Mouse (Mus musculus) forebrain, embryonic 12.5 days (tissue): Measurements from ENCODE around the gene D430041D05Rik. TPM values are rescaled to one million over a fixed set of nuclear protein-coding genes. Genes with fewer than 3 reads are reported as not detected.

Experiments
- ATAC-seq: fragments of 200-750 bp; cut with Nextera tagmentation; 2 replicates; pipeline ENCODE4 v1.8.0; 2017; ENCODE audit warnings: moderate TSS enrichment; ENCODE audit not compliant: low FRiP score
- H3K27ac ChIP-seq: fragments of 300-500 bp; sonication (generic); 2 replicates; pipeline ENCODE4 v1.5.1; 2016; ENCODE audit warnings: mild to moderate bottlenecking
- H3K27me3 ChIP-seq: fragments of 300-500 bp; sonication (generic); 2 replicates; pipeline ENCODE4 v1.6.1; 2016; ENCODE audit warnings: mild to moderate bottlenecking
- H3K36me3 ChIP-seq: fragments of 300-500 bp; sonication (generic); replicated peaks from 2 replicates; pipeline ENCODE4 v1.6.1; 2016; ENCODE audit warnings: mild to moderate bottlenecking
- H3K4me1 ChIP-seq: fragments of 300-500 bp; sonication (generic); 2 replicates; pipeline ENCODE4 v1.6.1; 2016
- H3K4me2 ChIP-seq: fragments of 300-500 bp; sonication (generic); 2 replicates; pipeline ENCODE4 v1.6.1; 2016; ENCODE audit warnings: mild to moderate bottlenecking, moderate library complexity
- H3K4me3 ChIP-seq: fragments of 300-500 bp; sonication (generic); replicated peaks from 2 replicates; pipeline ENCODE4 v1.5.1; 2016; ENCODE audit warnings: mild to moderate bottlenecking
- H3K9ac ChIP-seq: fragments of 300-500 bp; sonication (generic); 2 replicates; pipeline ENCODE4 v1.6.1; 2016; ENCODE audit warnings: mild to moderate bottlenecking
- H3K9me3 ChIP-seq: fragments of 300-500 bp; sonication (generic); 2 replicates; pipeline ENCODE4 v1.6.1; 2016
- WGBS: fragments of 180-500 bp; shearing (Covaris S2); methylation state at CpG from one replicate; pipeline ENCODE4 v1.1.7; 2016; 5-methylcytosine and 5-hydroxymethylcytosine counted together
- polyA plus RNA-seq: library from polyadenylated mRNA; unstranded; fragments of >200 nt; fragmentation: Nextera tagmentation; extraction: Ambion mirVana; gene quantifications from 2 replicates; pipeline ENCODE4 v1.2.1, GENCODE M21; 2016

The D430041D05Rik gene
- polyA plus RNA-seq, 1 experiment from 2014 or later = 4.5 TPM

- 91% methylated on average over 6 of the region's 6 CpGs for WGBS
- peaks cover 14% of the 10 kb centered on the region for H3K4me1 ChIP-seq
- H3K36me3 ChIP-seq = no peaks in the 10 kb centered on the region
- H3K27ac ChIP-seq = no peak overlapping the region
- no peaks in the 10 kb centered on the region for H3K9me3 ChIP-seq
- no peak overlapping the region for H3K9ac ChIP-seq
- no peak for ATAC-seq
- no peaks in the 10 kb centered on the region for H3K27me3 ChIP-seq
- H3K4me3 ChIP-seq = no peak overlapping the region
- no peak overlapping the region for H3K4me2 ChIP-seq
These were observed 79.6 kb downstream of the D430041D05Rik start for GRCm38 (mm10) chr2:104331261-104331660.

DNA sequence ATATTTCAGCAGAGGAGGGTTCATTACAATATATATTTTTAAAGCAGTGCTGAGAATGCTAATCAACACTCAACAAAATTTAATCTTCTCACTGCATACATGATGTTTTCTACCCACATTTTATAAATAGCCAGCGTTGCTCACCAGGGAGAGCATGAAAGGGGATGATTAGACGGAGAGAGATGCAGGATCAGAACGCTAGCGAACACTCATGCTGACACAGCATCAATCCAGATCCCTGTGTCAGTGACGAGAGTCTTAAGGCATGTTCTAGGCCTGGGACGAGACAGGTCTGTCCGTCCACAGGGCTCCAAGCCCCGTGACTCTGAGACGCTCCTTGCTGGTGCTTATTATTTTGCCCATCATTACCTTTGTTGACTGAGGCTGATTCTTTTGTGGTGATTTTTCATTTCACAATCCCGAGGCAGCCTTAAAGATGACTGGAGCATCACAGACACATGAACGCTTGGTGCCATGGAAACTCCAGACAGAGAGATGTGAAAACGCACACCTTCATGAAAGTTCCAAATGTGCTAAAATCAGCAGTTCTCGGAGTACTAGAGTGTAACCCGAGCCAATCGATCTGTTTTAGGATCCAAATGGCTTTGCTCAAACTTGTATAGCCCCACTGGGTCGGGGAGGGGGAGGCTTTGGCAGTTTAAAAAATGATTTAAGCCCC is 83.6 kb downstream of the D430041D05Rik start:
- no peak overlapping the region for H3K27ac ChIP-seq
- no peak for ATAC-seq
- H3K4me3 ChIP-seq = no peak overlapping the region
- H3K27me3 ChIP-seq = no peaks in the 10 kb centered on the region
- no peak overlapping the region for H3K4me2 ChIP-seq
- no peak overlapping the region for H3K9ac ChIP-seq
- no peaks in the 10 kb centered on the region for H3K36me3 ChIP-seq
- no peaks in the 10 kb centered on the region for H3K4me1 ChIP-seq
- 78% methylated on average over 16 of the region's 16 CpGs for WGBS
- H3K9me3 ChIP-seq = no peaks in the 10 kb centered on the region

- Histone ChIP-seq H3K4me2 (no peak overlapping the region), H3K36me3 (no peaks in the 10 kb centered on the region), H3K4me3 (no peak overlapping the region), H3K27me3 (no peaks in the 10 kb centered on the region), H3K9ac (no peak overlapping the region), H3K4me1 (peaks cover 3% of the 10 kb centered on the region; the same call in 1 of the 2 replicates), H3K27ac (no peak overlapping the region), H3K9me3 (no peaks in the 10 kb centered on the region)
- no peak for ATAC-seq
- WGBS = 64% methylated on average over 6 of the region's 6 CpGs
These were observed 87.0 kb downstream of the D430041D05Rik start for GRCm38 (mm10) chr2:104323773-104324172.

GRCm38 (mm10) chr2:104323351-104323750 is 87.5 kb downstream of the D430041D05Rik start:
- H3K27me3 ChIP-seq = no peaks in the 10 kb centered on the region
- no peak overlapping the region for H3K27ac ChIP-seq
- H3K9me3 ChIP-seq = no peaks in the 10 kb centered on the region
- no peak overlapping the region for H3K9ac ChIP-seq
- WGBS = 81% methylated on average over 5 of the region's 5 CpGs
- H3K4me2 ChIP-seq = no peak overlapping the region
- no peak for ATAC-seq
- H3K36me3 ChIP-seq = no peaks in the 10 kb centered on the region
- no peak overlapping the region for H3K4me3 ChIP-seq
- peaks cover 3% of the 10 kb centered on the region; the same call in 1 of the 2 replicates for H3K4me1 ChIP-seq

DNA sequence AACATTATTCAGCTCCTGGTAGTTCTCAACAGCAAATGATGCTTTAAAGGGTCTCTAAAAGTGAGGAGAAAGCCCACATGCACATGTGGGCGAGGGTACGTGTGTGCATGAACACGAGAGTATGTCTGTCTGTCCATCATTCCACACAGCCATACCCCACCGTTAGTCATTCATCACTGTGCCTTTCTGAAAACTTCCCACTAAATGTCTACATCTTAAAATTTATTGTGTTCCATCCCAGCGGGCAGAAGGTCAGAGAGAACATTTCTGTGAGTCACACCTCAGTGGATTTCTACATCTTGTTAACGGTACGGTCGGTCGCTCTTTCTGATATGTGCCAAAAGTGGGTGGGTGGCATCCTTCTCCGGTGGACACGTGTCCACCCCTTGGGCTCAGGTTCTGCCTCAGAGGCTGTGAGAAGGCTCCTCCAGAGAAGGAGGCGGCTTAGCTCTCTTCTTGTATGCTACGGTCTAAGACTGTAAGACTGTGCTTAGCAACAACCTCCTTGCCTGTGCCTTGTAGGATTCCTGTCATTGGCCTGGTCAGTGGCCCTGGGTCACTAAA is 90.7 kb downstream of the D430041D05Rik start:
- 94% methylated on average over 13 of the region's 13 CpGs for WGBS
- ATAC-seq = no peak
- H3K9ac ChIP-seq = no peak overlapping the region

DNA sequence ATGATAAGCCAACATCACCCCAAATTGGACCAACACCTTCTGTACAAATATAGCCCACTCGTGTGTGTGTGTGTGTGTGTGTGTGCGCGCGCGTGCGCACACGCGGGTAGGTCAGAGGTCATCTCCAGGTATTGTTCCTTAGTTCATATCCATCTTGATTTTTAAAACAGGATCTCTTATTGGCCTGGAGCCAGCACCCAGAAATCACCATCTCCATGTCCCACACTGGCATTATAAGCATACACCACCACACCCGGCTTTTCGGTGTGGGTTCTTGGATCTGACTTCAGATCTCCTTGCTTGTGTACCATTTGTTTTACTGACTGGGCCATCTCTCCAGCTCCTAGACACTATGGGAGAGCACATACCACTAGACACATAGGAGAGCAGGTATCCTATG is 91.4 kb downstream of the D430041D05Rik start:
- ATAC-seq = no peak
- H3K9ac ChIP-seq = no peak overlapping the region
- 97% methylated on average over 10 of the region's 10 CpGs for WGBS

More for the DNA sequence above, 90.7 kb downstream of the D430041D05Rik start:
- Histone ChIP-seq H3K36me3 (no peaks in the 10 kb centered on the region), H3K4me3 (no peak overlapping the region), H3K4me2 (no peak overlapping the region), H3K4me1 (peaks cover 3% of the 10 kb centered on the region; the same call in 1 of the 2 replicates), H3K9me3 (no peaks in the 10 kb centered on the region), H3K27me3 (no peaks in the 10 kb centered on the region), H3K27ac (no peak overlapping the region)

GRCm38 (mm10) chr2:104318881-104319280 is 91.9 kb downstream of the D430041D05Rik start:
- H3K9ac ChIP-seq = no peak overlapping the region
- H3K27ac ChIP-seq = no peak overlapping the region
- no peak overlapping the region for H3K4me2 ChIP-seq
- 63% methylated on average over 8 of the region's 8 CpGs for WGBS
- H3K27me3 ChIP-seq = no peaks in the 10 kb centered on the region
- no peak overlapping the region for H3K4me3 ChIP-seq
- no peaks in the 10 kb centered on the region for H3K9me3 ChIP-seq
- H3K36me3 ChIP-seq = no peaks in the 10 kb centered on the region
- peaks cover 3% of the 10 kb centered on the region; the same call in 1 of the 2 replicates for H3K4me1 ChIP-seq
- no peak for ATAC-seq

More for the DNA sequence above, 91.4 kb downstream of the D430041D05Rik start:
- Histone ChIP-seq H3K27ac (no peak overlapping the region), H3K4me1 (peaks cover 3% of the 10 kb centered on the region; the same call in 1 of the 2 replicates), H3K4me3 (no peak overlapping the region), H3K9me3 (no peaks in the 10 kb centered on the region), H3K36me3 (no peaks in the 10 kb centered on the region), H3K4me2 (no peak overlapping the region), H3K27me3 (no peaks in the 10 kb centered on the region)

DNA sequence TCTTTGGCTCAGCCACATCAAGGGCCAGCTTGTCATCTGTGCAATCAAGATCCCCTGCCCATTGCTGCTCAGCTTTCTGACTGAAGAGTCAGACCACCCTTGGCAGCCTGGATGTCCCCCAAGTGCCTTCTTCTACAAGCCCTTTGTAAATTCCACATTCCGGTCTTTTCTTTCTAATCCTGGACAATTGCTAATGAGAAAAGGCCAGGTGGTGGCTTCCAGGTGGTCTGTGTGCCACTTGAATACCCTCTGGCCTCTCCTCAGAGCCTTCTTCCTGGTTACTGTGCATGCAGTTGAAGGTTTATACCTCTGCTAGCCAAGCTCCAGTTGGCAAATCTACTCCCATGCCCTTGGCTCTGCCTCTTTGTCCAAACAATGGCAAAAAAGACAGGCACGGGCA is 92.6 kb downstream of the D430041D05Rik start:
- 76% methylated on average over 2 of the region's 2 CpGs for WGBS
- H3K4me3 ChIP-seq = no peak overlapping the region

DNA sequence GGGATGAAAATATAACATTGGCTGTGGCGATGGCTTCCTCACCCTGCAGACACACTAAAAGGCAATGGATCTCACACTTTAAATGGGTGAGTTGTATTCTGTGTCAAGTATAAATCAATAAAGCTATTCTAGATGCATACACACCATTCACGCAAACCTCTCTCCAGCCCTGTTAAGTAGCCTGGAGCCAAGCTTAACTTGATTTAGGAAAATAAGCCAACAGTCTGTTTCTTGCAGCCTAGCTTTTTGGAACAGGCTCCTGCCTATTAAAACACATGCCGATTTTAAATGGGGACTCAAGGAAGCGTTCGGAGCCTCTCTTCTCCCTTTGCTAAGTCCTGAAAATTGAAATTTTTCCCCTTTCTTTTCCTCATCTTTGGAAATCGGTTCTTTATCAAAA is 93.2 kb downstream of the D430041D05Rik start:
- Histone ChIP-seq H3K27ac (no peak overlapping the region), H3K36me3 (no peaks in the 10 kb centered on the region), H3K4me1 (peaks cover 3% of the 10 kb centered on the region; the same call in 1 of the 2 replicates), H3K9ac (no peak overlapping the region), H3K4me2 (no peak overlapping the region), H3K27me3 (no peaks in the 10 kb centered on the region), H3K9me3 (no peaks in the 10 kb centered on the region), H3K4me3 (no peak overlapping the region)
- WGBS = 88% methylated on average over 6 of the region's 6 CpGs
- no peak for ATAC-seq

More for the DNA sequence above, 92.6 kb downstream of the D430041D05Rik start:
- Histone ChIP-seq H3K9me3 (no peaks in the 10 kb centered on the region), H3K4me2 (no peak overlapping the region), H3K27me3 (no peaks in the 10 kb centered on the region), H3K4me1 (peaks cover 3% of the 10 kb centered on the region; the same call in 1 of the 2 replicates), H3K36me3 (no peaks in the 10 kb centered on the region), H3K9ac (no peak overlapping the region), H3K27ac (no peak overlapping the region)
- no peak for ATAC-seq

GRCm38 (mm10) chr2:104316483-104316882 is 94.3 kb downstream of the D430041D05Rik start:
- Histone ChIP-seq H3K4me1 (peaks cover 3% of the 10 kb centered on the region; the same call in 1 of the 2 replicates), H3K27me3 (no peaks in the 10 kb centered on the region), H3K9me3 (no peaks in the 10 kb centered on the region), H3K27ac (no peak overlapping the region), H3K4me2 (no peak overlapping the region), H3K9ac (no peak overlapping the region), H3K4me3 (no peak overlapping the region), H3K36me3 (no peaks in the 10 kb centered on the region)
- ATAC-seq = no peak
- 89% methylated on average over 8 of the region's 8 CpGs for WGBS

GRCm38 (mm10) chr2:104313246-104313645 is 97.6 kb downstream of the D430041D05Rik start:
- Histone ChIP-seq H3K27ac (no peak overlapping the region), H3K36me3 (no peaks in the 10 kb centered on the region), H3K27me3 (no peaks in the 10 kb centered on the region), H3K9me3 (no peaks in the 10 kb centered on the region), H3K4me3 (no peak overlapping the region), H3K4me1 (no peaks in the 10 kb centered on the region), H3K4me2 (no peak overlapping the region), H3K9ac (no peak overlapping the region)
- 85% methylated on average over 6 of the region's 6 CpGs for WGBS
- ATAC-seq = no peak

GRCm38 (mm10) chr2:104307102-104307501 is 103.7 kb downstream of the D430041D05Rik start:
- H3K36me3 ChIP-seq = no peaks in the 10 kb centered on the region
- WGBS = 79% methylated on average over 4 of the region's 4 CpGs
- no peak overlapping the region for H3K4me3 ChIP-seq
- no peaks in the 10 kb centered on the region for H3K27me3 ChIP-seq
- no peaks in the 10 kb centered on the region for H3K9me3 ChIP-seq
- H3K4me1 ChIP-seq = no peaks in the 10 kb centered on the region
- H3K4me2 ChIP-seq = no peak overlapping the region
- ATAC-seq = no peak
- no peak overlapping the region for H3K9ac ChIP-seq
- H3K27ac ChIP-seq = no peak overlapping the region

- 92% methylated on average over 5 of the region's 5 CpGs for WGBS
- Histone ChIP-seq H3K4me1 (no peaks in the 10 kb centered on the region), H3K27me3 (no peaks in the 10 kb centered on the region), H3K9me3 (no peaks in the 10 kb centered on the region), H3K4me3 (no peak overlapping the region), H3K9ac (no peak overlapping the region), H3K36me3 (no peaks in the 10 kb centered on the region), H3K4me2 (no peak overlapping the region), H3K27ac (no peak overlapping the region)
- no peak for ATAC-seq
These were observed 105.1 kb downstream of the D430041D05Rik start for GRCm38 (mm10) chr2:104305722-104306121.
